Mouse (Mus musculus) adrenal gland, postnatal 4 days (tissue): ENCODE measurements around the gene Slc23a2. TPM values are rescaled to one million over a fixed set of nuclear protein-coding genes. Genes with fewer than 3 reads are reported as not detected.

Experiments
- DNase-seq, 2 experiments: peaks; one replicate each; pipeline ENCODE4 v3.0.0; 2021 to 2022; ENCODE audit warnings: low spot score in 2 of 2, mixed read lengths in 2 of 2
- total RNA-seq, 2 experiments: library from RNA; stranded (reverse); gene quantifications; 2 replicates each; pipeline ENCODE4 v1.2.3; 2021

Slc23a2 gene
- total RNA-seq, 2 experiments from 2014 or later = 60.4 to 67.4 TPM

DNA sequence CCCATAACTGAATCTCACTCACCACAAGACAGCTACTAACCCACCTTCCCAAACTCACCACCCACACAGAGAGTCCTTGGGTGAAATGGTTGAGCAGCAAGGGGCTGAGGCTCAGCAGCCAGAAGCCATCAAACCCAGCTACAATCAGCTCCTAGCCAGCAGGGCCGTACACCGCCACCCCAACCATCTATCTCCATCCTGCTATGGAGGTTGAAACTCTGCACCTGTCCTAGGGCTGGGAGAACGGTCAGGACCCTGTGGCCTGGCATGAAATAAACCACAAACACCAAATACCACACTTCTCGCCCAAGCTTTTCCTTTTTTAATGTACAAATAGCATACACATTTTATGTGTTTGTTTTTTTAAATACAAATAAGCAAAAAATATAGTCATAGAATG, 120.9 kb downstream of the Slc23a2 start:
- no peak for DNase-seq

- DNase-seq = no peak
Observed at GRCm38 (mm10) chr2:132022621-132023020, 122.3 kb downstream of the Slc23a2 start.

DNA sequence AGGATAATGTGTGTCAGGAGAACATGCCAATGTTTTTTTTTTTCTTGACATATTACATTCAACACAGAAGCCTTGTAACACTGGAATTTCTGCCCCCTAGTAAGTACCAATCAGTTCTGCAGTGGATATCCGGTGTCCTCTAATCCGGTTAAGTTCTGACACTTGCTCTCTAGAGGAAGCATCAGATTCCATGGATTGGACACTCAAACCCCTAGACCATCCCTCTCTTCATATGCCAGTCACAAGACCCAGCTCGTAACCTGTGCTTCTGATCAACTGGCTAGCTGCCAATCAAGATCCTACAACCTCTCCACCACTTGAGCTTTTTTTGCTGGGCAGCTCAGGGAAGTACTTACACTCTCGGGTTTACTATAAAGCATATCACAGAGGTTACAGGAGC, 123.3 kb downstream of the Slc23a2 start:
- DNase-seq = no peak

- DNase-seq = no peak
Observed at GRCm38 (mm10) chr2:132020991-132021541, 123.8 kb downstream of the Slc23a2 start.

DNA sequence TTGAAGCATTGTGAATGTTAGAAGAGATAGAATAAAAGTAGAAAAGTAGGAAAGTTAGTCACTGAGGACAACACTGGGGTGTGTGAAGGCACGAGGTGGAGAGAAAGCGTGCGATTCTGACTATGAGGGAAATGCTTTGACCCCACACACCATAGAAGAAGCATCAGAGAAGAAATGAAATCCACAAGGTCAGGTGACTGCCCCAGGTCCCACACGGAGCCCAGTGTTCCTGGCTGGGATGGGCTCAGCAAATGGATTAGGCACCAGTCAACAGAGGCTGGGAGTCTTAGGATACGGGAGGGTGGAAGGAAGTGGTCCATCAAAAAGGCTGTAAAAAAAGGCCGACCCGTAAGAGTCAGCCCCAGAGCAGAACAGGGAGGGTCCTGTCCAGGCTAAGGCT, 124.5 kb downstream of the Slc23a2 start:
- DNase-seq = no peak

DNA sequence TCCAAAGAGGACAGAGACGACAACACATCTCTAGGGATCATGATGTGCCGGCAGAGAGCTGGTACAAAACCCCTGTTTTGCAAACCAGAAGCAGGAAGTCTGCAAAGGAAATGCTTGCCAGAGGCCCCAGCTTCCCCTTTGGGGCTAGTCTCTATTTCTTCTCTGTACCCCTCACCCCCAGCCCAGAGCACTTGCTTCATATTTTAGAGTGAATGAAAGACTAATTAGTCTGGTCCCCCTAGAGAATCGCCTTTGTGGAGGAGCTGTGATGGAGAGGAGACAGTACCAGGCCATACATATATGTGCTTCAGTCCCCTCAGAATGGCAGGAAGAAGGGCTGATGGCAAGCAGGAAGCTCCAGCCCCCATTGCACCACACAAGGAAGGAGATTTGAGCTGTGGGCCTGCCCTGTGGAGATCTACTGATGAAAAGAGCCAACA, 125.5 kb downstream of the Slc23a2 start:
- DNase-seq = no peak

GRCm38 (mm10) chr2:132018156-132018555, 126.8 kb downstream of the Slc23a2 start:
- DNase-seq = no peak

GRCm38 (mm10) chr2:132017611-132018010, 127.3 kb downstream of the Slc23a2 start:
- DNase-seq = no peak

- DNase-seq = no peak
Observed at GRCm38 (mm10) chr2:132016034-132016433, 128.9 kb downstream of the Slc23a2 start.

DNA sequence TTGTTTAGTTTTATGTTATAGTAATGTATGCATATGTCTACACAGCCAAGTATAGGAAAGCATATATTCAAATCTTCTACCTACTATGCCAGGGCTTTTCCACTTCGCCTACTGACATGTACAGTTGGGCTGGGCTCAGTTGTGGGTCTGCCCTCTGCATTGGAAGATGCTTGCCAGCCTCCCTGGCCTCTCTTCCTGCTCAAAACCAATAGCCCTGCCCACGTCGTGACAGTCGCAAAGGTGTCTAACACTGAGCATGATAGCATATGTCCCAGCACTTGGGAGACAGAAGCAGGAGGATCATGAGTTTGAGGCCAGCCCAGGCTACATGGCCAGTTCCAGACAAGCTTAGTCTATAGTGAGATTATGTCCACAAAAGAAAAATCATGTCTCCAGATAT, 131.8 kb downstream of the Slc23a2 start:
- no peak for DNase-seq

DNA sequence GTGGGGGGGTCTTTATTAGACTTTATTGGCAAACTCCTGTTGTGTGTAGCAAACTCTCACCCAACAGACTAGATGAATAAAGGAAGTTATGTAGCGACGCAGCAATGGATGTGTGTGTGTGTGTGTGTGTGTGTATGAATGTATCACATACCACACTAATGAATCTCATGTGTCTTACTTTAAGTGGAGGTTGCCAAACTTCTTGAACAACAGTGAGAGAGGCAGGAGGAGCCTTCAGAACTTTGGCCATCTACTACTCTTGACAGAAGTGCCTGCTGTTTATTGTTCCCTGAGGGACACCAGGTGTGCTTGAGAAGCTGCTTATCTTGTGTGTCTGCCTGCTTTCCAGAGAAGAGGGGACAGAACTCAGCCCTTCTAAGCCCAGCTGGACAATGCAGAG, 134.1 kb downstream of the Slc23a2 start:
- no peak for DNase-seq

DNA sequence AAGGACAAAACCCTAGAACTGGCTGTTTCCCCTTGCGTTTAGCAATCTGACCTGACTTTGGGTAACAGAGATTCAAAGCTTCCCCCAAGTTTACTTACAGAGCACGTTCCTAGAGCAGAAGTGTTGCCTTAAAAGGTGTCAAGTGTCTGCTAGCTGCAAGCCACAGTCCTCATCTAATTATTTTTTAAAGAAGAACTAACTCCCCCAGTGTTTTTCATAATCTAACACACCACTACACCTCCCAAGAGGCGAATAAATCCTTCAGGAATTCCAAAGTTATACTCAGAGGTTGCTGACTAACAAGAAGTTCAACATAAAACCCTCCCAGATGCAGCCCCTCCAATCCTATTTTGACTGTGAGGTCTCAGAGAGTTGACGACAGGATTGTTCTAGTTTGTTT, 136.7 kb downstream of the Slc23a2 start:
- no peak for DNase-seq

- DNase-seq = no peak
Observed at GRCm38 (mm10) chr2:132007475-132007819, 137.5 kb downstream of the Slc23a2 start.

GRCm38 (mm10) chr2:132006561-132007474, 138.1 kb downstream of the Slc23a2 start:
- no peak for DNase-seq

- no peak for DNase-seq
Observed at GRCm38 (mm10) chr2:132005445-132005844, 139.5 kb downstream of the Slc23a2 start.

DNA sequence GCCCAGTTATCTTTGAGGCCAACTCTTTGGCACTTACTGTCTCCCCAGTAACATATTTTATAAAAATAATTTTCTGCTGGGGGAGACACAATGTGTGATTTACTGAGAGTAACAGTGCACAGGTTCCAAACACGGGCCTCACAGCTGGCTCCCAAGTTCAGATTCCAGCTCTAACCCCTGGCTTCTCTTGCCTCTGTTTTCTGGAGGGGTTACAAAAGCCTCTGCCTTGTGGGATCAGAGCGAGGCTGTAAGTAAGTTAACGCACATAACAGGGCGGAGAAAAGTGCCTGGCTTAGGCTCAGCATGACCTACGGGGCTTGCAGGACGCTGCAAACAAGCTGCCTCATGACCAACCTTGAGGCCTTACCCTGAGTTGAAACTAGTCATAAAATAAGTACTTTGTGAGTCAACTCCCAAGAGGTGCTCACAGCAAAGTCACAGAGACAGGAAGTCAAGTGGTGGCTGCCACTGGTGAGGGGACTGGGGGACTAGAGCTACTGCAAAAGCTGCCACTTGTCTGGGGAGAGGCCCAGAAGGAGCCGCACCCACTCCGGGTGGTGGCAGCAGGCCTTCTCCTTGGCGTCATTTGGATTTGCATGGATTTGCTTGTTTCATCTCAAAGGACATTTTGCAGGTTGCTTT, 140.3 kb downstream of the Slc23a2 start:
- no peak for DNase-seq

GRCm38 (mm10) chr2:132003916-132004315, 141.0 kb downstream of the Slc23a2 start:
- no peak for DNase-seq

Other genes starting within 250 kb of the Slc23a2 start
- gene Prnp, start 235.2 kb downstream of the Slc23a2 start, total RNA-seq = 10 to 100 TPM; 69.2 to 71.6 TPM
- gene Prn, start 235.2 kb downstream of the Slc23a2 start, total RNA-seq = not detected
- gene Prnd, start 194.2 kb downstream of the Slc23a2 start, total RNA-seq = 1 to 10 TPM; 8.4 to 9.0 TPM
- gene Rassf2, start 114.8 kb downstream of the Slc23a2 start, total RNA-seq = 10 to 100 TPM; 14.5 to 16.7 TPM
- gene Tmem230, start 102.7 kb upstream of the Slc23a2 start, total RNA-seq = 10 to 100 TPM; 37.5 to 39.1 TPM
- gene Pcna, start 108.2 kb upstream of the Slc23a2 start, total RNA-seq = 100 to 1,000 TPM; 141 to 161 TPM
- gene Cds2, start 118.0 kb upstream of the Slc23a2 start, total RNA-seq = 10 to 100 TPM; 63.3 to 77.3 TPM
- under 1 TPM in 1 of 2 experiments, not detected in 1; 0.31 TPM for gene Prokr2, start 240.3 kb upstream of the Slc23a2 start, total RNA-seq